Mouse (Mus musculus): Measurements from ENCODE around the gene Dhx15. TPM values are rescaled to one million over a fixed set of nuclear protein-coding genes. Genes with fewer than 3 reads are reported as not detected.
A peak's percentile ranks its signal among the peaks of the same experiment; 100 is the strongest.

Gene Dhx15
- polyA plus RNA-seq, 1 experiment from 2014 or later, result 174 TPM

- Histone ChIP-seq H3K36me3 (peaks cover 48% of the 10 kb centered on the region), H3K27me3 (ENCODE audit: insufficient read depth, poor library complexity, severe bottlenecking) (no peaks in the 10 kb centered on the region), H3K4me3 (no peak overlapping the region), H3K4me1 (replicated peaks) (no peaks in the 10 kb centered on the region), H3K27ac (no peak overlapping the region), H3K9me3 (no peaks in the 10 kb centered on the region)
- WGBS, result 87% methylated on average over 16 of the region's 16 CpGs
- no peak for DNase-seq (ENCODE audit: low spot score)
Observed at GRCm38 (mm10) chr5:52135460-52136141, 54.7 kb downstream of the Dhx15 start.

GRCm38 (mm10) chr5:52132840-52133239, 57.5 kb downstream of the Dhx15 start:
- H3K9me3 ChIP-seq, result no peaks in the 10 kb centered on the region

GRCm38 (mm10) chr5:52132092-52132491, 58.2 kb downstream of the Dhx15 start:
- Histone ChIP-seq H3K27me3 (ENCODE audit: insufficient read depth, poor library complexity, severe bottlenecking) (no peaks in the 10 kb centered on the region), H3K27ac (no peak overlapping the region), H3K4me3 (no peak overlapping the region), H3K36me3 (peaks cover 18% of the 10 kb centered on the region), H3K9me3 (no peaks in the 10 kb centered on the region), H3K4me1 (replicated peaks) (no peaks in the 10 kb centered on the region)
- DNase-seq (ENCODE audit: low spot score), result peak; percentile 68
- 19% methylated on average over 9 of the region's 9 CpGs for WGBS

More at GRCm38 (mm10) chr5:52132840-52133239, 57.5 kb downstream of the Dhx15 start:
- WGBS, result 93% methylated on average over 7 of the region's 7 CpGs
- H3K36me3 ChIP-seq, result peaks cover 26% of the 10 kb centered on the region
- H3K4me3 ChIP-seq, result no peak overlapping the region
- no peaks in the 10 kb centered on the region for H3K4me1 ChIP-seq (replicated peaks)
- no peak for DNase-seq (ENCODE audit: low spot score)
- H3K27ac ChIP-seq, result no peak overlapping the region
- H3K27me3 ChIP-seq (ENCODE audit: insufficient read depth, poor library complexity, severe bottlenecking), result no peaks in the 10 kb centered on the region

GRCm38 (mm10) chr5:52131389-52131788, 58.9 kb downstream of the Dhx15 start:
- H3K4me3 ChIP-seq, result no peak overlapping the region
- no peaks in the 10 kb centered on the region for H3K27me3 ChIP-seq (ENCODE audit: insufficient read depth, poor library complexity, severe bottlenecking)
- no peaks in the 10 kb centered on the region for H3K9me3 ChIP-seq
- whole genome bisulfite sequencing, result 92% methylated on average over 13 of the region's 13 CpGs
- H3K27ac ChIP-seq, result no peak overlapping the region
- no peaks in the 10 kb centered on the region for H3K4me1 ChIP-seq (replicated peaks)
- DNase-seq (ENCODE audit: low spot score), result no peak
- peaks cover 12% of the 10 kb centered on the region for H3K36me3 ChIP-seq

- 77% methylated on average over 1 of the region's 1 CpGs for WGBS
- DNase-seq (ENCODE audit: low spot score), result no peak
- Histone ChIP-seq H3K4me1 (replicated peaks) (no peaks in the 10 kb centered on the region), H3K27ac (no peak overlapping the region), H3K36me3 (peaks cover 12% of the 10 kb centered on the region), H3K27me3 (ENCODE audit: insufficient read depth, poor library complexity, severe bottlenecking) (no peaks in the 10 kb centered on the region), H3K4me3 (no peak overlapping the region), H3K9me3 (no peaks in the 10 kb centered on the region)
Observed at GRCm38 (mm10) chr5:52130496-52130895, 59.8 kb downstream of the Dhx15 start.

GRCm38 (mm10) chr5:52126263-52126662, 64.1 kb downstream of the Dhx15 start:
- DNase-seq (ENCODE audit: low spot score), result no peak
- no peaks in the 10 kb centered on the region for H3K9me3 ChIP-seq
- WGBS, result 71% methylated on average over 7 of the region's 7 CpGs

GRCm38 (mm10) chr5:52125854-52126253, 64.5 kb downstream of the Dhx15 start:
- no peak for DNase-seq (ENCODE audit: low spot score)

More at GRCm38 (mm10) chr5:52126263-52126662, 64.1 kb downstream of the Dhx15 start:
- Histone ChIP-seq H3K4me1 (replicated peaks) (no peaks in the 10 kb centered on the region), H3K4me3 (no peak overlapping the region), H3K36me3 (no peaks in the 10 kb centered on the region), H3K27ac (no peak overlapping the region), H3K27me3 (ENCODE audit: insufficient read depth, poor library complexity, severe bottlenecking) (no peaks in the 10 kb centered on the region)

GRCm38 (mm10) chr5:52122146-52122545, 68.2 kb downstream of the Dhx15 start:
- H3K36me3 ChIP-seq, result no peaks in the 10 kb centered on the region
- H3K4me1 ChIP-seq (replicated peaks), result no peaks in the 10 kb centered on the region
- no peaks in the 10 kb centered on the region for H3K9me3 ChIP-seq
- peaks cover 6% of the 10 kb centered on the region; the same call in 1 of the 2 replicates for H3K27me3 ChIP-seq (ENCODE audit: insufficient read depth, poor library complexity, severe bottlenecking)
- H3K27ac ChIP-seq, result no peak overlapping the region
- DNase-seq (ENCODE audit: low spot score), result no peak
- H3K4me3 ChIP-seq, result no peak overlapping the region
- 90% methylated on average over 6 of the region's 6 CpGs for WGBS

More at GRCm38 (mm10) chr5:52125854-52126253, 64.5 kb downstream of the Dhx15 start:
- H3K9me3 ChIP-seq, result no peaks in the 10 kb centered on the region
- no peaks in the 10 kb centered on the region for H3K4me1 ChIP-seq (replicated peaks)
- no peak overlapping the region for H3K4me3 ChIP-seq
- 78% methylated on average over 8 of the region's 8 CpGs for WGBS
- no peak overlapping the region for H3K27ac ChIP-seq
- no peaks in the 10 kb centered on the region for H3K27me3 ChIP-seq (ENCODE audit: insufficient read depth, poor library complexity, severe bottlenecking)
- H3K36me3 ChIP-seq, result no peaks in the 10 kb centered on the region

GRCm38 (mm10) chr5:52119822-52120221, 70.5 kb downstream of the Dhx15 start:
- Histone ChIP-seq H3K27me3 (ENCODE audit: insufficient read depth, poor library complexity, severe bottlenecking) (peaks cover 28% of the 10 kb centered on the region), H3K4me3 (no peak overlapping the region), H3K4me1 (replicated peaks) (peaks cover 13% of the 10 kb centered on the region), H3K36me3 (no peaks in the 10 kb centered on the region), H3K9me3 (no peaks in the 10 kb centered on the region), H3K27ac (no peak overlapping the region)
- WGBS, result 65% methylated on average over 2 of the region's 2 CpGs
- no peak for DNase-seq (ENCODE audit: low spot score)

- Histone ChIP-seq H3K36me3 (no peaks in the 10 kb centered on the region), H3K27ac (no peak overlapping the region), H3K4me3 (no peak overlapping the region), H3K4me1 (replicated peaks) (peaks cover 20% of the 10 kb centered on the region), H3K27me3 (ENCODE audit: insufficient read depth, poor library complexity, severe bottlenecking) (peaks cover 34% of the 10 kb centered on the region), H3K9me3 (no peaks in the 10 kb centered on the region)
- WGBS, result 87% methylated on average over 2 of the region's 2 CpGs
- DNase-seq (ENCODE audit: low spot score), result no peak
Observed at GRCm38 (mm10) chr5:52119192-52119591, 71.1 kb downstream of the Dhx15 start.

- Histone ChIP-seq H3K27me3 (ENCODE audit: insufficient read depth, poor library complexity, severe bottlenecking) (peaks cover 47% of the 10 kb centered on the region), H3K4me1 (replicated peaks) (peaks cover 33% of the 10 kb centered on the region), H3K4me3 (no peak overlapping the region), H3K36me3 (no peaks in the 10 kb centered on the region), H3K27ac (no peak overlapping the region), H3K9me3 (no peaks in the 10 kb centered on the region)
- 87% methylated on average over 4 of the region's 4 CpGs for WGBS
- DNase-seq (ENCODE audit: low spot score), result no peak
Observed at GRCm38 (mm10) chr5:52117829-52118228, 72.5 kb downstream of the Dhx15 start.

GRCm38 (mm10) chr5:52116404-52116803, 73.9 kb downstream of the Dhx15 start:
- H3K27ac ChIP-seq, result no peak overlapping the region
- H3K36me3 ChIP-seq, result no peaks in the 10 kb centered on the region
- H3K27me3 ChIP-seq (ENCODE audit: insufficient read depth, poor library complexity, severe bottlenecking), result peaks cover 62% of the 10 kb centered on the region
- H3K4me1 ChIP-seq (replicated peaks), result peaks cover 43% of the 10 kb centered on the region
- WGBS, result 5% methylated on average over 17 of the region's 17 CpGs
- H3K9me3 ChIP-seq, result no peaks in the 10 kb centered on the region
- peak overlapping the region; percentile 70 for H3K4me3 ChIP-seq
- no peak for DNase-seq (ENCODE audit: low spot score)

- Histone ChIP-seq H3K4me1 (replicated peaks) (peaks cover 43% of the 10 kb centered on the region), H3K4me3 (peak overlapping the region; percentile 70), H3K36me3 (no peaks in the 10 kb centered on the region), H3K27me3 (ENCODE audit: insufficient read depth, poor library complexity, severe bottlenecking) (peaks cover 67% of the 10 kb centered on the region), H3K9me3 (no peaks in the 10 kb centered on the region), H3K27ac (peak overlapping the region; percentile 71)
- whole genome bisulfite sequencing, result 0% methylated on average over 53 of the region's 53 CpGs
- DNase-seq (ENCODE audit: low spot score), result peak; percentile 84
Observed at GRCm38 (mm10) chr5:52115821-52116317, 74.4 kb downstream of the Dhx15 start.

Measured in hindbrain, embryonic 10.5 days (tissue).